Mouse (Mus musculus) retina, postnatal 7 days (tissue): ENCODE results near the gene Srsf3.
"Not testable (repeated sequence)": the region's sequence is repeated elsewhere in the genome, so short reads cannot be mapped to it uniquely, and the experiment has no call there.

Source experiments
- DNase-seq: peaks from one replicate; pipeline ENCODE4 v3.0.0-alpha.2; 2012; ENCODE audit warnings: low read depth, low spot score

Srsf3 gene

DNA sequence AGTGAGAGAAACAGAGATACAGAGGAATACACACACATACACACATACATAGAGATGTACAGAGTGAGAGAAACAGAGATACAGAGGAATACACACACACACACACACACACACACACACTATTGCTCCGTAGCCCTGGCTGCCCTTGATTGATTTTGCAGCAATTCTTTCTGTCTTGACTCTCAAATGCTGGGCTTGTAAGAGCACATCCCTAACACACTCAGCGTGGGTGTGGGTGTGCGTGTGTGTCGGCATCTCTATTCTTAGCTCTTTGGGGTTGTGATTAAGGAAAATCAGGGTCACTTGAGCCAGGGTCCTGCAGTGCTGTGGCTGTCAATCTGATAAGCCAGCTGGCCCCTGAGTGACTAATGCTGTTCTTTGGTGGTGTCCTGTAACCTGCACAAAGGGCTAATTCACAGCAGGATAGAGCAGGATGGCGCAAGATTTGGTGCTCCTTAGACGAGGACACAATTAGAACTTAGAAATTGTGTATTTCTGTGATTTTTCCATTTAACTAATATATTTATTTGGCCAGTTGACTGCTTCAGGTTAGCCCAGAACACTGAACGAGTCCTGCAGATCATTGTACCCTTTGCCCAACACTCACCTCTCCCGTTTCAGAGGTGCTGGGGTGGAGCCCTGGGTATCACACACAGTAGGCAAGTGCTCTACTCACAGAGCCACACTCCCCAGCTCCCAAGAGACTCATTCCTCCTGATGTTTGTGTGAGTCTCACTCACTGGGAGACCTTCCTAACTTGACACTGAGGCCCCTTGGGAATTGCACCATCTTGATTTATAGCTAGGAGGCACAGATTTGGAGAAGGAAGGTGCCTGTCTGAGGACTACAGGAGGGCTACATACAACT lies 30.9 kb downstream of the Srsf3 start:
- no peak for DNase-seq

DNA sequence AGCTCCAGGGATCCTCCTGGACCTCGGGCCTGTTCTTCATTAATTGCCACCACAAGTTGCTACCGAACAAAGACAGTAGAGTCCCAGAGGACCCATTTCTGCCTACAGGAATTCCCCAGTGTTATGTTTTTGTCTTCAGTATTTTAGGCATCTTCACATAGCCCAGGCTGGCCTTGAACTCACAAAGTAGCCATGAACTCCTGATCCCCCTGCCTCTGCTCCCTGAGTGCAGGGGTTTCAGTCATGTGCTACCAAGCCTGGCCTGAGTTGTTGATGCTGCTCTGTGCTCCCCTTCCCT lies 31.5 kb downstream of the Srsf3 start:
- no peak for DNase-seq

DNA sequence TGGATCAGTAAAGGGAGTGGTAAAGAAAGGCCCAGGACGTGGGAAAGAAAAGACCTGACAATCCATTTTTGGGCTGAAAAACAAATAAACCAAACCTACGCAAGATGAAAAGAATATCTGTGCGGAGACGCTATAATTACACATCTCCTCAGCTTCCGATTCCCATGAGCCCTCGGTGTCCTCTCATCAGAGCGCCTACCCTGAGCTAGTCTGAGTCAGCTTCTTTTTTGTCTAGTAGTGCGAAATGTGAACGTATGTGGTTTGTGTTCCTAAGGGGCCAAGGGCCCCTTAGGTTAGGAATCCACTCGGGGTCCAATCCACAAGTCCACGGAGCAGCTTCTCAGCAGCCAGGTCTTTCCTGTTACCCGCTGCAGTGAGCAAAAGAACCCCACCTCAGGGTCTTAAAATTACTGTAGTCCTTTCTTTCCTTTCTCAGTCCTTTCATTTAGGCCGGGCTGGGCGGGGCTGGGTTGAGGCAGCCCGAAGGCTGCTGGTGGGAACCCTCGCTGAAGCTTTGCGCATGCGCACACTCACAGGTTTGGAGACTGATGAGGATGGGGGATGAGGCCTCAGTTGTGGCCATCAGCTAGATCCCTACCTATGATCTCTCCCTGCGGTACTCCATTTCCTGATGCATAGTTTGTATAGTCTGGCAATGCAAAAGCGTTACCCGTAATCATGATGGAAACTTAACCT lies 33.0 kb downstream of the Srsf3 start:
- DNase-seq, result no peak

DNA sequence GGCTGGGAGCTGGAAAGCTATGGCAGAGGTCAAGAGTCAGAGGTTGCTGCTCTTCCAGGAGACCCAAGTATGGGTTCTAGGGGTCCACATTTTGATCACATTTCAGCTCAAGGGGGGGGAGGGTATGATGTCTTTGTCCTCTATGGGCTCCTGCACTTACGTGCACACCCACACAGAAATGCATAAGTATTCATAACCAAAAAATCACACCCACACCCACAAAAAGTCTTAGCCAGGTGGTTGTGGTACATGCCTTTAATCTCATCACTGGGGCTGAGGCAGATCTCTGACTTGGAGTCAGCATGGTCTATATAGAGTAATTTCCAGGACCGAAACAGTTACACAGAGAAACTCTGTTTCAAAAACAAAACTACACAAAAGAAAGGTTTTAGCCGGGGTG lies 33.5 kb downstream of the Srsf3 start:
- no peak for DNase-seq

DNA sequence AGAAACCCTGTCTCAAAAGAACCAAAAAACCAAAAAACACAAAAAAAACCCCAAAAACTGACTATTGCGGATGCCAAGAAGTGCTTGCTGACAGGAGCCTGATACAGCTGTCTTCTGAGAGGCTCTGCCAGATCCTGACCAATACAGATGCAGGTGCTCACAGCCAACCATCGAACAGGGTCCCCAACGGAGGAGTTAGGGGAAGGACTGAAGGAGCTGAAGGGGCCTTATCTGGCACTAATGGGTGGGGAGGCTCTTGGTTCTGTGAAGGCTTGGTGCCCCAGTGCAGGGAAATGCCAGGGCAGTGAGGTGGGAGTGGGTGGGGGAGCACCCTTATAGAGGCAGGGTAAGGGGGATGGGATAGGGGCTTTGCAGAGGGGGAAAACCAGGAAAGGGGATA lies 35.0 kb downstream of the Srsf3 start:
- not testable (repeated sequence) for DNase-seq

DNA sequence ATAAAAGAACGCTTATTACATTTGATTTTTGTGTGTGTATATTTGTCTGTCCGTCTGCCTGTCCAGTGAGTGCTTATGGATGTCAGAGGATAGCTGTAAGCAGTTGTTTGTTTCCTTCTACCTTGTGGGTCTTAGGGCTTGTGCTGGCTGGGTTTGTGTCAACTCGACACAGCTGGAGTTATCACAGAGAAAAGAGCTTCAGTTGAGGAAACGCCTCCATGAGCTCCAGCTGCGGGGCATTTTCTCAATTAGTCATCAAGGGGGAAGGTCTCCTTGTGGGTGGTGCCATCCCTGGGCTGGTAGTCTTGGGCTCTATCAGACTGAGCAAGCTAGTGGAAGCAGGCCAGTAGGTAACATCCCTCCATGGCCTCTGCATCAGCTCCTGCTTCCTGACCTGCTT lies 35.4 kb downstream of the Srsf3 start:
- no peak for DNase-seq

DNA sequence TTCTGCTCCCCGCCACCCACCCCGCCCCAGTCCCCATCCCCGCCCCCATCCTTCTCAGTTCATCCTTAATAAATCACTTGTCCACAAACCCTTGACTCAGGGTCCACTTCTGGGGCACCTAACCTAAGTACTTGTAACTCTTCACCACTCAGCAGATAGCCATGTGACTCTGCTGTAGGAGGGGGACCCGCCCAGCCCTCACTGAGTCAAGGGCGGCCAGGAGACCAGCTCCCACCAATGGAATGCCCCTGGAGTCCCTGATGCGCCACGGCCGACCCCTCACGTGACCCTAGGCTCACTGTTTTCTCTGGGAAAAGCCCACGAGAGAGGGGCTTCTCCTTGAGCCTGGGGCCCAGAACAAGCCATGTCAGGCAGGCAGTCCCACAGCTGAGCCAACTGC lies 36.6 kb downstream of the Srsf3 start:
- no peak for DNase-seq

DNA sequence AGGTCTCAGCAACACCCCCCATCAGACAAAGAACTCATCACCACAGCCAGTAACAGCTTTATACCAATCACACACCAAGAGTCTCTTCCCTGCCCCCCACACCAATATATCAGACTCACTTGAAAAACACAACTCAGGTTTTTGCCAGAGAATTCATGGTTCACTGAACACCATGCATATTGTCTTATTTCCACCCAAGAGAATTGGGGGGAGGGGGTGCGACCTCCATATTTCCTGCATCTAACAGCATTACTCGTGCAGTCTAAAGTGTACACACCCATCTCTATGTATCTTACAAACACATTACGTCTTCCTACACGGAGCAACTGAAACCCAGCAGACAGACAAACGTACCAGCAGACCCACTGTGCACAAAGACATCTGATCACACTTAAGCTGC lies 39.4 kb downstream of the Srsf3 start:
- no peak for DNase-seq

DNA sequence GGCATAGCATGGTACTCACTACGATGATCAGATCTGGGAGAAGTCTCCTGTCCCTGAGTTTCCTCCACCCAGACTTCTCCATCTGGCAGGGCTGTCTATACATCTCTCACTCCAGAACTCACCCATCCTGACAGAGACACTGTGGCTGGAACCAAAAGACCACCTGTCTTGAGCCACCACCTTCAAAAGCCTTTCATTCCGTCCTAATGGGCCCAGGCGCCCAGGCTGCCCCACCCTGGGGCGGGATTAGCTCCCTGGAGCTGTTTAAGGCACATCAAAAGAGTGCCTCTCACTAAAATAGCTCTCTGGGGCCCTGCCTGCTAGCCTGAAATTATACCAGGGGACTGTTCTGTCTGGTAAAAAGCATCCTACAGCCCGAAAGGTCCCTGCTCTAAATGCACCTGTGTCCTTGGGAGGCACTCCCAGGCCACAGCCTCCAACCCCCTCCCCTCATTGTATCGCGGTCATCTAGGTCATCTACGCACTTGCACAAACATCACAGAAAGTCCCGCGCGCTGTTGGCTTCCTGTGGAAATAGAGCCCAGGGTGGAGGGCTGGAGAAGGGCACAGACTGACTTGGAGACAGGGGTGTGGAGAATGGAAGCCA lies 40.4 kb downstream of the Srsf3 start:
- no peak for DNase-seq

DNA sequence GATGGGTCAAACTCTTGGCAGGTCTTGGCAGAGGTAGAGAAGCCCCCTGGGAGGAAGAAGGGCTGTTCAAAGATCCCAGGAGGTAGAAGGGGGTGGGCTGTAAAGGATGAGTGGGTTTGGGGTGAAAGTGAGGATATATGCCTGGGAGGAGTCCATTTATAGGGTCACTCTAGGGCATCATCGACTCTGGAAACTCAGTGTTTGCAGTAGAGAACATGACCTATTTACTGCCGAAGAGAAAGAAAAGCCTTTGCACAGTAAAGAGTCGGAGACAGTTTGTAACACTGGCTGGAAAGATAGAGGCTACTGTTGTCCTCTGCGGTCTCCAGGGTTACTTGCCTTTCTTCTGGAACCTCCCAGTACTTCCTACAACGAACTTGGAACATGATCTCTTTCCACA lies 40.9 kb downstream of the Srsf3 start:
- DNase-seq, result no peak

DNA sequence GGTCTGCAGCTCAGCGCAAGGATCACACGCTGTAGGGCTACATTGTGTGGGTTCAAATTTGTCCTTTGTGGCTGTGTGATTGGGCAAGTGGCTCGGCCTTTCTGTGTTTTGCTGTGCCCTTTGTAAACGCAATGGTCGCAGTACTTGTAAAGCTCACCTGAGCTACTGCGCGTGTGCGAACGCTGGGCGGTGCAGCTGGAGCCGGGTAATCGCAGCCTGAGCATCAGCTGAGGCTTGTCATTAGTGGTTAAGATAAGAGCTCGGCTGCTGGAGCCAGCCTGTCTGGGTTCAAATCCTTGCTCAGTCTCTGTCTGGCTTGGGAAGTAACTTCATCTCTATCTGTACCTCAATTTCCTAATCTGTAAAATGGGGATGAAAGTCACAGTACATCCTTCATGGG lies 41.7 kb downstream of the Srsf3 start:
- DNase-seq, result no peak

DNA sequence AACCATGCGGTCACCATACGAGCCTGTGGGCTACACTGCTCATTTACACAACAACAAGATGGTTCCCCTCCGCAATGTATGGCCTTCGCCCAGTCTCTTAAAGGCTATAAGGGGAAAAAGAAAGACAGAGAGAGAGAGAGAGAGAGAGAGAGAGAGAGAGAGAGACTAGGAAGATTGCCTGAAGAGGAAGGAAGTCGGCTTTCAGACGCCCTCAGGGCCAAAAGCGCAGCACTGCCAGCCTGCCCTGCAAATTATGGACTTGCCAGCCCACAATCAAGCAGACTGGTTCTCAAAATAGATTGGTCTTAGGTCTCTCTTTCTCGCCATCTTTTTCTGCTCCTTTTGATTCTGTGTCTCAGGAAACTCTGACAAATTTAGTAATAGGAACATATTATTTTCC lies 43.8 kb downstream of the Srsf3 start:
- DNase-seq, result no peak

DNA sequence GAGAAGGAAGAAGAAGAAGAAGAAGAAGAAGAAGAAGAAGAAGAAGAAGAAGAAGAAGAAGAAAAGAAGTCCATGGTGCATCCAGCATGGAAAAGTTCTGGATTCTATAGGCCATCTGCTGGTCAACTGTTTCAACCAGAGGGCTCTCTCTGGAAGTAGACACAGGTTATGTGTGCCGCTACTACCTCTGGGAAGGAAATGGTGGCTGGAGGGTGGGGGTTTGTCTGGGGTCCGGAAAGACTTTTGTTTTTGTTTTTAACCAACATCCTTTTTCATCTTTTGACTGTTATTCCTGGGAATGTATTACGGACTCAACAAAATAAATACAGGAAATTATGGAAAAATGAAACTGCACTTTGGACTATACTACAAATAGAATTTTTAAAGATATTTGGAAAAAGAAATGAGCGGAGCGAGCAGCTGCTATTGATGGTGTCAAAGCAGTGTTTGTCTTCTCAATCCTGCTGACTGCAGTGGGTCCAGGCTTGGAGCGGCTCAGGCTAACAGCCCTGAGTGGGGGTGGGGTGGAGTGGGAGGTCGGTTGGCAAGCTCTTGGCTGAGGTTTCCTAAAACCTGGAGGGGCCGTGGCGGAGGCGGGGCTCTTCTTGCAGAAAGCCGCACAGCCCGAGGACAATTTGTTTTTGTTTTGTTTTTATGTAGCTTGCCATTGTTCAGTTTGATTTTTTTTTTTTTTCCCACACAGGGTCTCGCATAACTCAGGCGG lies 45.5 kb downstream of the Srsf3 start:
- peak; percentile 23 for DNase-seq

DNA sequence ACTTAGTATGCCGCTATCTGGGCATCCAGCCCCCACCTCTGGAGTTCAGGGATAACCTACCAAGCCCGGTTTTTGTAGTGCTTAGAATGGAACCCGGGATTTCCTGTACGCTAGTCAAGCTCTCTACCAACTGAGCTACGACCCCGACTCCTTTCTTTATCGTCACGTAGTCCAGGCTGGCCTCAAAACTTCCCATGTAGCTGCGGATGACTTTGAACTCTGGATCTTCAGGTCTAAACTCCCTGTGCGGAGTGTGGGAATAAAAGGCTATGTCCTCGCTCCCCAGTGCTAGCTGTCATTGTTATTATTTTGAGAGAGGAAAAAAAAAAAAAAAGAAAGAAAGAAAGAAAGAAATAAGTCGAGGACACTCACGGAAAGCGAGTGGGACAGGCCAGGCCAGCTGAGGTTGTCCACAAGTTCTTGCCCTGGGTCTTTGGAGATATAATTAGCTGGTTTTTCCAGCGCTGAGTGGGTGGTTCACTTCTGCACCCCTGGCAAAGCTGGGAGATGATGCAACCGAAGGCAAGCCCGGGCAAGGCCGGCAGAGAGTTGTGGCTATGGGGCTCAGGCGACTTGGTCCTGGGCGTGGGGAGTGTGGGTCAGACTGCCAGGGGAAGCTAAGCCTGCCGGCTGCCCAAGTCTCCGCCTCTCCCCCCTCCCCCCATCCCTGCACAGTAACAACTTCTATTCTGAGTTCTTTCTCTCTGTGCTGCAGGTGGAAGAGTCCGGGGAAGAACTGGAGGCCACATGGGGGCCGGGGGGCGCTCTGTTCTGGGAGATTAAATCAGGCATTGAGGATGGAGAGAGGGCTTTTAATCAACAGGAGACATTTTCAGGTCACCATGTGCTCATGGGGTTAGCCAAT lies 46.3 kb downstream of the Srsf3 start:
- DNase-seq, result peak; percentile 23

DNA sequence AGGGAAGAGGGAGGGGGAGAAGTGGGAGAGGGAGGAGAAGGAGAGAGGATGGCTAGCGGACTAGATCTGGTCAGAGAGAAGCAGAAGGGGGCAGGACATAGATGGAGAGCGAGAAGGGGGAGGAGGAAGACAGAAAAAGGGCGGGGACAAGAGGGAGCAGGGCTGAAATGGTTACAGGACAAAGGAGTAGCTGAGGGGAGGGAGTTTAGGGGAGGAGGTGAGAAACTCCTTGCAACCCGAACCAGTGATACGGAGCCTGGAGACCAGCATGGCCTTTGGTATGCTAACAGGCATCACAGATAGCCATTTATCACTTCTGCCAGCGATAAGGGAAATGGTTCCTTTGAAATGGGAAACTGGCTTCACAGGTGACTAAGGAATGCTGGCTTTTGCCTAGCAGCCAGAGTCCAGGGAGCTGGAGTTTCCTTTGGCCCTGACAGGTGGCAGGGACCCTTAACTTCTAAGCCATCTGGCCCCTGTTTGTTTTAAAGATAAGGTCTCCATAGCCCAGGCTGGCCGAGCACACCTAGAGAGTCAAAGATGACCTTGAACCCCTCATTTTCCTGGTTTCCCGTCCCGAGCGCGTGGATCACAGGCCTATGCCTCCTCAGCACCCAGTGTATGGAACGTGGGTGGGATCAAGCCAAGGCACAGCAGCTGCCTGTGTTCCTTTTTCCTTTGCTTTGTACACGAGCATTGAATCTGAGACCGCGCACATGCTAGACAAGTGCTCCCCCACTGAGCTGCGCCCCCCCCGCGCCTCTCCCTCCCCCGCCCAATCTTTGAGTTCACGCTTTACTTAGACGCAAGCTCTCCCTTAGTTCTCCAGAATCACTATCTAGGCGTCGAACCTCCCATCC lies 48.6 kb downstream of the Srsf3 start:
- DNase-seq, result no peak

DNA sequence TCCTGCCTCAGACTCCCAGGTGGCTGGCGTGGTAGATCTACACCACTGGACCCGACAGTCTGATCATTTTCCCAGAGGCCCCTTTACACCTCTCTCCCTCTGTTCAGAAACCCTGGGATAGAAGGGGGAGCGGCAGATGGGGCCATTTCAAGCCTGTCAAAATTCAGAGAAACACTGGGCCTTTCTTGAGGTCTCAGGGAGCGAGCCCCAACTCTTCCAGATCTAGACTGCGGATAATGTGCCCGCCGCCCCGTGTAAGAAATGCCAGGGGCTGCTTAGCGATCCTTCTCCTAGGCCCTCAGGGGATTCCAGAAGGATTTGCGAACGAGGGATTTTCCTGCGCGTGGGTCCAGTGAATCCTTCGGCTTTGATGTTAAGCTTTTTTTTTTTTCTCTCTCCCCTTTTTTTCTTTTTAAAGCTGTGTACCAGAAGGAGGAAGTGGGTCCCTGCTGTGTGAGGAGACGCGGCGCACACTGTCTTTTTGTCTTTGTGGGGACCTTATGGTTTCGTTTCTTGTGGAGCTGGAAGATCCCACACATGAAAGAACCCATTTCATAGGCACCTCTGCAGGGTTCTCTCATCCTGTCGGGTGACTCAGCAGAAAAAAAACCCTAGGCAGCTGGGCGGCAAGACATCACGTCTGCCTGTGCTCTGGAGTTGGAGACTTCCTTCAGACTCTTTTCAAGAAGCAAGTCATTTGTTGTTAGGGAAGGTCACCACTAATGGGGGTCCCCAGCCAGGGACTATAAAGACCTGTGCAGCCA lies 49.4 kb downstream of the Srsf3 start:
- DNase-seq, result peak; percentile 61

DNA sequence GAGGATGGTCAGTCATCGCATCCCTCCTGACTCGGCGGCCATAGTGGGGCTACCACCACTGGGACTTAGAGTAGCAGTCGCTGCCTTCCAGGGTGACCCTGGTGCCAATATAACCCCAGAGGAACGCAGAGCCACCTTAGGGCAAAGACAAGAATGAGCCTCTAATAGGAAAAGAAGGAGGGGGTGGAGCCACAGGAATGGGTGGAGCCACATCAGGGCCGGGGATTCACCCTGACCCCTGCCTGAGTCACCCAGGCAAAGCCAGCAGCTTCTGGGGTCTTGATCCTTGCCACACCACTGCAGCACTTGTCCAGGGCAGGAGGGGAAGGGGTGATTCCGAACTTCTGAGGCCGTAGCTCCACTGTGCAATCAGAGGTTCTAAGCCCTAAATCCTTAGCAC lies 51.2 kb downstream of the Srsf3 start:
- no peak for DNase-seq

DNA sequence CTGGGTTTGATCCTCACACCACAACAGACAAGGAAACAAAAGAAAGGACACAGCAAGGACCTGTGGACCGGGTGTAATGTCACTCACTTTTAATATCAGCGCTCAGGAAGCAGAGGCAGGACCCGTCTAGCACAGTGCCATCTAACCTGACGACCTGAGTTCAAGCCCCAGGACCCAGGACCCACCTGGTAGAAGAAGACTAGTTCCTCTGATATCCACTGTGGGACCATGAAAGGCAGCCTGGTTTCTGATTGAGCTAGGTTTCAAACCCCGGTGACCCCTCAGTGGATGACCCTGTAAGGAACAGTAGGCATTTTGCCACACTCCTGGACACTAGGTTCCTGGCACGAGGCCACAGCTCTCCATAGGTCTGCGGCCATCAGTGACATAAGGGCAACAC lies 52.2 kb downstream of the Srsf3 start:
- no peak for DNase-seq

DNA sequence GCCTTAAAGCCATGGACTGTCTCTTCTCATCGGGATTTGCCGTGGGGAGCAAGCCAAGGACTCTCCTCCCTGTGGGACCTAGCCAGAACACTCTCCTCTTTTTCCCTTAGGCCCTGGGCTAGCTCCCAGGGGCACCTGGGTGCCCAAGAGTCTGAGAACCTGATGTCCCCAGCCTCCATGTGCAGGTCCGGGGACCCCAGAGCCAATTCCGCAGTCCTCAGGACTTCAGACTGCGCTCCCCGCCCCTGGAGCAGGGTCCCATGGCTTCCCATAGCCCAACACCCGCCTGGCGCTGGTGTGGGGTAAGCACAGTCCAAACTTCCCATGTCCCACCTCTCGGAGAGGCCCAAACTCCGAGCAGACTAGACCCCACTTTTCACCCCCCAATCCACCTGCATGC lies 52.8 kb downstream of the Srsf3 start:
- DNase-seq, result no peak

DNA sequence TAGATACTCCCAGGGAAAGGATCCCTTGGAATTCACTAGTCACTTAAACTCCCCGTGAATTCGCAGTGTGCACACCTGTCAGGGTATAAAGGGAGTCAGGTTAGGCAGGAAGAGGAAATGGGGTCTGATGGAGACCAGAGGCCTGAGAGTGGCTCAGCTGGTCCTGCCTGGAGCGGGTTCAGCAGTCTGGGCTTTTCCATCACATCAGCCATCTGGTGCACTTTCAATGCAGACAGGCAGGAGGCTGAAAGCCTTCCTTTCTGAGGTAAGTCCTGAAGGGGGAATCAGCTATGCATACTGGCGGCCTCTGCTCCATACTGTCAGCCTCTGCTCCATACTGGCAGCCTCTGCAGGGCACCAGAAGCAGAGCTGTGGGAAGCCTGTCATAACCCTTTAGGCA lies 54.5 kb downstream of the Srsf3 start:
- no peak for DNase-seq
